Mouse (Mus musculus): ENCODE measurements around the gene Ddost.
A peak's percentile ranks its signal among the peaks of the same experiment; 100 is the strongest.

The Ddost gene

DNA sequence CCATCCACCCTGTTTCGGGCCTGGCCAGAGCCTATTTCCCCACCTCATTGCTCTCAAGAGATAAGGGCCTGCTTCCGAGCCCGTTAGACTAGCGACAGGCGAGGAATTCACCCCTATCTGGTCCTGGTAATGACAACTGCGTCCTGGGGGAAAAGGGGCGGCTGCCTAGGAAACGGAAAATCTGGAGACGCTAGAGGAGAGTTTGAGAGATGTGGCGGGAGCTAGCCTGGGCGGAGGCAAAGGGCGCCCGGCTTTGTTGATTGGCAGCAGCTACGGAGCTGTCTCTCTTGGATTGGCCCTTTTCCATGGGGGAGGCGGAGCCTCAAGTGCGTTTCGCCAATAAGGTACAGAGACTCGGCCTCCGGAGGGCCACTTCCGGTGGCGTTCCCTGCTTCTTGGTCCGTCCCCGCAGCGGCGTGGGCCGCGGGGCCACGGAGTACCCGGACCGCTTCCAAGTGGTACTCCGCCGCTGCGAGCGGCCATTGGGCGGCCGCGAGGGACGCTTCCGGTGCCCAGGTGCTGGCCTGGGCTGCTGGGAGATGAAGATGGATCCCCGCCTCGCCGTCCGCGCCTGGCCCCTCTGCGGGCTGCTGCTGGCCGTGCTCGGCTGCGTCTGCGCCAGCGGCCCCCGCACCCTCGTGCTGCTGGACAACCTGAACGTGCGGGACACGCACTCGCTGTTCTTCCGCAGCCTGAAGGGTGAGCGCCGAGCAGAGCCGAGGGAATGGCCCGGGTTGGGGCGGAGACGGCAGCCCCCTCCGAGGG is at the start of gene Ddost:
TSS of gene Ddost (plus strand) at position 391 of the 765 bp plus-strand sequence.
- TF ChIP-seq GATA4 (IDR thresholded peaks at IDR 0.05; ENCODE audit: insufficient replicate concordance, low read length), result peak; percentile 66; the same call in 1 of the 2 replicates

DNA sequence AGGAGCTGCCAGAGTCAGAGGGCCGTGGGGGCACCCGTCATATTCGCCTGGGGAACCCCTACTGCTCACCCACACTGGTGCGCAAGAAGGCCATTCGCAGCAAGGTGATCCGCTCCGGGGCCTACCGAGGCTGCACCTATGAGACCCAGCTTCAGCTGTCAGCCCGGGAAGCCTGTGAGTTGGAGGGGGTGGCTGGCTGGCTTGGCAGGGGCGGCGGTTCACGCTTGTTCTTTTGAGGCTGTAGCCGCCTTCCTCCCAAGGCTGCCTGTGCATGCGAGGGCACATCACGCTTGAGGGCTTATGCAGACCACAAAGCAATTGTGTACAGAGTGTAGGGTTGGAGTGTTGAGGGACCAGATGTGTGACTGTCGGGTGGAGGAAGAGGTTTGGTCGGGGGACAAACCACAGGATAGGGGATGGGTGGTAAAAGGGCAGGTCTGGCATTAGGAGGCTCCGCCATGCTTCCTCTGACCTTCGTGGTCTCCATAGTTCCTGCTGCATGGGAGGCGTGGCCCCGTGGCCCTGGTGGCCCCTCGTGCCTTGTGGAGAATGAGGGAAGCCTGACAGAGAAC is 47.3 kb upstream of the Ddost start:
- TF ChIP-seq GATA4 (IDR thresholded peaks at IDR 0.05; ENCODE audit: insufficient replicate concordance, low read length), result no peak

DNA sequence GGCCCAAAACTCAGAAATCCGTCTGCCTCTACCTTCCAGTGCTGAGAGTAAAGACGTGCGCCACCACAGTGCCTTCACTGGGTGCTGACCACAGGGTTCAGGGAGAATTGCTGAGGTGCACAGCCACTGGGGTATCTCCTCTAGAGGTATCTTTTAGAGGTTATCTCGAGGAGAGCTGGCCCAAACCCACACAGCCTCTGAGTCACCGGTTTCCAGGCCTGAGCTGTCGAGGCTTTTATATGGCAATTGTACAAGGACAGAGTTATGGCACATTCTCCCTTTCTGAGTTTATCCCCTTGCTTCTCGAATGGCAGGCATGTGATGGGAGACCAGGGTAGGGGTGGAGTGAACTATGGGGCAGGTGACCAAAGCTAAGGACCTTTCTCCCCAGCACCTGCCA is 45.9 kb upstream of the Ddost start:
- no peak for TF ChIP-seq GATA4 (IDR thresholded peaks at IDR 0.05; ENCODE audit: insufficient replicate concordance, low read length)

DNA sequence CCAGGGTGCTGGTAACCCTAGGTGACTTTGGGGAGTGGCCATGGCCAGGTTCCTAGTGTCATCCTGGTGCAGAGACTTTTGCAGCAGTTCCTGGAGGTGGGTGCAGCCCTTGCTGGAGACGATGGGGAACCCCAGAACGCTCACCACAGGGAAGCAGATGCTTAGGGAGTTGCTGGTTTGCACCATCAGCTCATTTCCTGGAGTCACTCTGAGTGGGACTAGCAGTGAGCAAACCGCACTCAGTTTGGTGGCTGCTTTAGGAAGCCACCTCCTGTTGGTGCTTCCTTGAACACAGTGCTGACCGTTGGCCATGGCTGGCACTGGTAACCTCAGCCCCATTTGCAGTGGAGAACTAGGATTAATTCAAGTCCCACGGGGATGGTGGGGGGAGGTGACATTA is 45.0 kb upstream of the Ddost start:
- TF ChIP-seq GATA4 (IDR thresholded peaks at IDR 0.05; ENCODE audit: insufficient replicate concordance, low read length), result no peak

DNA sequence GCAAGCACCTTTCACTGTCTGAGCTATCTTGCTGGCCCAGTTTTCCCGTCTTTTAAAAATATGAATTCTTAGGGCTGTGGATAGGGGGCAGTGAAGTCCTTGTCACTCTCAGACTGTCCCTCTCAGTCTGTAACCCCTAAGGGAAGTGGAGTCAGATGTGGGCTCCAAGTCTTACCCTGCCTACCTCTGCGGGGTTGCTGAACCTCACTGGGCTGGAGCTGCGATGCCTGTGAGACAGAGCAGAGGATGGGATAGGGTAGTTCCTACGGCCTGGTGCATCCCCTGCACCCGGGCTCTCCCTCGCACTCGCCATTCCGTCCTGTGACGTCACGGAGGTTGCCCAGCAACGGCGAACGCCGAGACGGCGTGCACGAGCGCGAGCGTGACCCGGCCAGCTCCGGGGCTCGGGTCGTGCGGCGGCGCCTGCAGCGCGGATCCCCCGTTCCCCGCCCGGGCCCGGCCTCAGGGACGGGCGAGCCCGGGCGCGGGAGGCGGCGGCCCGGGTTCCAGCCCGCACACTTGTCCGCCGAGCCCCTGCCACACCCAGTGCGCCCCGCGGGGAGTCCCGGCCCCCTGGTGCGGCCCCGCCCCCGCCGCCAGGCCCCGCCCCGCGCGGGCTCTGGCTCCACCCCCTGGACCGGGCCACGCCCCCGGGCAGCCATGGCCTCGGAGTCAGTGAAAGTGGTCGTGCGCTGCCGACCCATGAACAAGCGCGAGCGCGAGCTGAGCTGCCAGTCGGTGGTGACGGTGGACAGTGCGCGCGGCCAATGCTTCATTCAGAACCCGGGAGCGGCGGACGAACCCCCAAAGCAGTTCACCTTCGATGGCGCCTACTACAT is 42.5 kb upstream of the Ddost start:
- TF ChIP-seq GATA4 (IDR thresholded peaks at IDR 0.05; ENCODE audit: insufficient replicate concordance, low read length), result no peak

DNA sequence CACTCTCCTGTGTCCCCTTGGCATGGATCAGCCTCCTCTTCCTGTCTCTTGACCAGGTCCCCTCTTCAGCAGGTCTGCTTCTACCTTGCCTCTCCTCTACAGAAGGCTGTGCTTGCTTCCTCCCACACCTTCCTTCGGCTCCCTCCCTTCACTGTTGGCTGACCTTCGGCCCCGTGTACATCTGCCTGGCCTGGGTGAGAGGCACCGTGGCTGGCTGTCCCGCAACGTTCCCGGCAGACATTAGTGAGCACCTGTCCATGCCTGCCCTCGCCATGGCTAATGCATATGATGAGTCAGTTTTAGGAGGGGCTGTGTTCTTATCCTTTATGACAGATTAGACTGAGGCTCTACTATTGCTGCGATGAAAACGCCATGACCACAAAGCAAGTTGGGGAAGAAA is 36.7 kb upstream of the Ddost start:
- no peak for TF ChIP-seq GATA4 (IDR thresholded peaks at IDR 0.05; ENCODE audit: insufficient replicate concordance, low read length)

DNA sequence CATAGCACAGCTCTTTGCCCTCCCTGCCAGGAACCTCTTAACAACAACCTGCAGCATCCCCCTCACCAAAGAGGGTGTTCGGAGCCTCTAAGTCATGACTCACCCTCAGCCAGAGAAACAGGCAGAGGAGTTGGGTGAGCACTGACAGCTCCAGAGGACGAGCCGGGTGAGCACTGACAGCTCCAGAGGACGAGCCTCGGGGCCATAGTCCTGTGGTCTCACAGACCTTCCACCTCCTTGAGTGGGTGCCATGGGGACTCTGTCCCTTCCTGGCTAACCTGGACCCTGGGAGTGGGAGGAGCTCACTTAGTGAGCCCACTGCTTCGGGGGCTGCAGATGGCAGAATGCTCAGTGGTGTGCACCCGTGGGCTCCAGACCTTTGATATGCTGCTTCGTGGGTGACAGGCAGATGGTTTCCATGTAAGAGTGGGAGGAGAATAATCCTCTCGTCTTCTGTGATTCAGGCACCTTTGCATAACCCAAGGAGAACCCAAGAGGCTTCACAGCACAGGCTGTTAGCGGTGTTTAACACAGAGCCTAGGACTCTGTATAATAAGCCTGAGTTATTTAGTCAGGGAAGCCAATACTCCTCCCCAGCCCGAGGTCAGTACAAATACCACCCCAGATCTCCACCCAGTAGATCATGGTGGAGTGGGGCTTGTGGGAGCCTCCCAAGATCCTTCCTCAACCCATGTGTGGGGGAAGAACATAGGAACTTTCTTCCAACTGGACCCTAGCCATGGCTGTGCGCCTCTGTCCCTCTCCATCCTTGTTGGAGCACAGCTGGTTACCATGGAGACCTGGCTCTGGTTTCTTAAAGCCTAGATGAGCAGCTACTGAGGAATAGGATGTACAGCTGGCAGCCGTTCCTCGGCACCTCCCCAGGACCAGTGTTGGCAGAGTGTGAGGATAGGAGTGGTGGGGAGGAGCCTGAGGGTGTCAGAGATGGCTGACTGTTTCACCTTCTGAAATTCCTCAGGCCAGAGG is 32.2 kb upstream of the Ddost start:
- TF ChIP-seq GATA4 (IDR thresholded peaks at IDR 0.05; ENCODE audit: insufficient replicate concordance, low read length), result no peak

DNA sequence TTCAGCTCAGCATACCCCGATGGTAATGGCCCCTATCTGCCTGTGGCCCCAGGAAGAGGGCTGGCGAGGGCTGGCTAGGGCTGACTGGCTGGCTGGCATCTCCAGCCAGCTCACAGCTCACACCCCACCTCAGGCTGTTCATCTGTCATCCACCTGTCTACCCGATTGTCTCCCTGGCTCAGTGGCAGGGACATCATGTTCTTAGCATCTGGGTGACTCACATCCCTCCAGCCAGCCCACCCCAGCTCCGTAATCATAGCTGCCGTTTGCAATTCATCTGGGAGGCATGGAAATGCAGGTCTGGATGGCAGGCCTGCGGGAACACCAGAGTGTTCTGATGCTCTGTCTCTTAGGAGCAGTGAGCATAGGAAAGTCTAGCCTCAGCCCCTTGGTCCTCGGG is 26.2 kb upstream of the Ddost start:
- TF ChIP-seq GATA4 (IDR thresholded peaks at IDR 0.05; ENCODE audit: insufficient replicate concordance, low read length), result no peak

DNA sequence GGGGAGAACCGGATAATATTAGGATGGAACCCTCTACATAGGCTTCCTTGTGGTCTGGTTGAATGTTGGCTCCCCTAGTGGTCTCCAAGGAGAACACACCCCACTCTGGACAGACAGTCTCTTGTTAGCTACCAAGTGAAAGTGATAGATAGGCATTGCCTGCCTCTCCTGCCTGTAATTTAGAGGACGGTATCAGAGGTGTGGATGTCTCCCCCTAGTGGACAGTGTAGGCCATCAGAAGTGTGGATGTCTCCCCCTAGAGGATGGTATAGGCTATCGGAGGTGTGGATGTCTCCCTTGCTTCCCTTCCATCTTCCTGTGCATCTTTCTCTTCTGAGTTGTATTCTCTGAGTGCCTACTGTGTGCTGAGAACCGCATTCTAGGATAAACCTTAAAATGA is 21.7 kb upstream of the Ddost start:
- TF ChIP-seq GATA4 (IDR thresholded peaks at IDR 0.05; ENCODE audit: insufficient replicate concordance, low read length), result peak; percentile 63; the same call in 1 of the 2 replicates

DNA sequence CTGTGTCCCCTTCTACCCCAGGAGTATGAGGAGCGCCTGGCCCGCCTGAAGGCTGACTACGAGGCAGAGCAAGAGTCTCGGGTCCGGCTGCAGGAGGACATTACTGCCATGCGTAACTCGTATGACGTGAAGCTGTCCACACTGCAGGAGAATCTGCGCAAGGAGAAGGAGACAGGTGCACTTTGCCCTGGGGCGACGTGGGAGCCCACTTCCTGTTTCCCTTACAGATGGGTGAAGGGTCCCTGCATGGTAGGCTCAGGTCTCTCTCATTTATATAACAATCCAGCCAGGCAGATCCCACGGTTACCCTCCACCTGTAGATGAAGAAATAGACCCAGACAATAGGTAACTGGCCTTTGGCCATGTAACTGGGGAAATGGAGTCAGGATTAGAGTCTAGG is 18.1 kb upstream of the Ddost start:
- no peak for TF ChIP-seq GATA4 (IDR thresholded peaks at IDR 0.05; ENCODE audit: insufficient replicate concordance, low read length)

DNA sequence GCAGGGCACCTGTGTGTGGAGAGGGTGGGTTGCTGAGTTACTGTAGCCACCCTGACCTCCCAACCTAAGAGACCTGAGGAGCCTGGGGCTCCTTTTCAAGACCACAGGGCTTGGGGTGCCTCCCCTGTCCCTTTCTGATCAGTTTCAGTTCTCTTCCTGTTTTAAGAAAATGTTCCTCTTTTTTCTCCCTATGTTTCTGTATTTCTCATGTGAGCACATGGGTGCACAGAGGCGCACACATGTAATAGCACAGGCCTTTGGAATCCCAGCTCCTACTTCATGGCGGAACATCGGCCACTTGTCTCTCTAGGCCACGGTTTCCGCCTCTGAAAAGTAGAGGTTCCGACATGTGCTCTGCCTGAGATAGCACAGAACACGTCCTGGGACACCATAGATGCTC is 15.8 kb upstream of the Ddost start:
- TF ChIP-seq GATA4 (IDR thresholded peaks at IDR 0.05; ENCODE audit: insufficient replicate concordance, low read length), result no peak

DNA sequence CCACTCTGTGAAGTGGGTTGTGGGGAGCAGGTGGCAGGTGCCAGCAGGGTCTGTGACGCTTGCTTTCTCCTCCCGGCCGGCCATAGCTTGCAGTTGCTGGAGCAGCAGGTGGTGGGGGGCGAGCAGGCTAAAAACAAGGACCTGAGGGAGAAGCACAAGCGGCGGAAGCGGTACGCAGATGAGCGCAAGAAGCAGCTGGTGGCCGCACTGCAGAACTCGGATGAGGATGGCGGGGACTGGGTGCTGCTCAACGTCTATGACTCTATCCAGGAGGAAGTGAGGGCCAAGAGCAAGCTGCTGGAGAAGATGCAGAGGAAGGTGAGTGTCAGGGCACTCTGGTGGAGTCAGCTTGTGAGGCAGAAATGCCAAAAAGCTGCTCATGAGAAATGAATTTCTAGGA is 12.5 kb upstream of the Ddost start:
- no peak for TF ChIP-seq GATA4 (IDR thresholded peaks at IDR 0.05; ENCODE audit: insufficient replicate concordance, low read length)

DNA sequence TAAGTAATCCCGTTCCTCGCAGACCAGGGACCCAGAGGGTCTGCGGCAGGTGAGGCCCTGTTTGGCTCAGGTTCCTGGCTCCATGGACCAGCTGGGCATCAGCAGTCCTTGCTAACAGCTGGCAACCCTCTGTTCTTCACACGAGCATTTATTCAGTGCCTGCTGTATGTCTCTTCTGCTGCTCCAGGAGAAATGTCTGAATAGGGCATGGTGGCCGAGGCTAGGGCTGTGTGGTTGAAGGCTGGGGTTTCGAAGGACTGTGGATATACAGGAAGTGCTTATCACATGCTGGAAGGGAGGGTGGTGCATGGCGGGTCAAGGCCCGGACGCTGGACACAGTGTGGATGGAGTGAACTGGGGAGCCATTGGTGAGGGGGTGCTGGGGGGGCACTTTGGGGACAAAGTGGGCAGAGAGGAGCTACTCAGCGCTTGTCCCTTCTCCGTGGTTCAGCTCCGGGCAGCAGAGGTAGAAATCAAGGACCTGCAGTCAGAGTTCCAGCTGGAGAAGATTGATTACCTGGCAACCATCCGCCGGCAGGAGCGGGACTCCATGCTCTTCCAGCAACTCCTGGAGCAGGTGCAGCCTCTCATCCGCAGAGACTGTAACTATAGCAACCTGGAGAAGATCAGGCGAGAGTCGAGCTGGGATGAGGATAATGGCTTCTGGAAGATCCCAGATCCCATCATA is 11.1 kb upstream of the Ddost start:
- no peak for TF ChIP-seq GATA4 (IDR thresholded peaks at IDR 0.05; ENCODE audit: insufficient replicate concordance, low read length)

DNA sequence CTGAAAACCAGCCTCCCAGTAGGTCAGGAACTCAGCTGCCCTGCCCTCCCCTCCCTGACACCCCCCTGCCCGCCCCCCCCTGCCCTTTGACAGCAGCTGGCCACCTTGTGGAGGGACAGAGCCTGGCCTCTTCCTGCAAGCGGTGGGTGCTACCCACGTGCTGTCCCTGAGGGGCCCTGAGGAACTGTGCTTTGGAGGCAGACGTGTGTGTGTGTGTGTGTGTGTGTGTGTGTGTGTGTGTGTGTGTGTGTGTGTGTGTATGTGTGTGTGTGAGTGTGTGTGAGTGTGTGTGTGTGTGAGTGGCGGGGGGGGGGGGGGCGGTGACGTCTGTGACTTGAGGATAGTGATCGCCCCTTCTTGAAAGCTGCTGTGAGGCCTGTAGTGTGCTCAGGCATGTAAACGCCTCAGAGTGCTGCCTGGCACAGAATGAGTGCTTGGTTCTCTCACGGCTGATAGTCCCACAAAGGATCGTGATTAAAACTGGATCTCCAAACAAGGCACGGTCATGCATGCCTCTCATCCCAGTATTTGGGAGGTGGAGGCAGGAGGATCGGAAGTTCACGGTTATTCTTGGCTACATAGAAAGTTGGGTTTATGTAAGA is 10.5 kb upstream of the Ddost start:
- no peak for TF ChIP-seq GATA4 (IDR thresholded peaks at IDR 0.05; ENCODE audit: insufficient replicate concordance, low read length)
